Mouse (Mus musculus): ENCODE data around the gene Bod1l.

Gene Bod1l

GRCm38 (mm10) chr5:41844147-41844529, at the start of gene Bod1l:
TSS of gene Bod1l (minus strand) at chr5:41844315.
- ATAC-seq (ENCODE audit: insufficient number of reproducible peaks, low FRiP score, low TSS enrichment), result peak; percentile 97

DNA sequence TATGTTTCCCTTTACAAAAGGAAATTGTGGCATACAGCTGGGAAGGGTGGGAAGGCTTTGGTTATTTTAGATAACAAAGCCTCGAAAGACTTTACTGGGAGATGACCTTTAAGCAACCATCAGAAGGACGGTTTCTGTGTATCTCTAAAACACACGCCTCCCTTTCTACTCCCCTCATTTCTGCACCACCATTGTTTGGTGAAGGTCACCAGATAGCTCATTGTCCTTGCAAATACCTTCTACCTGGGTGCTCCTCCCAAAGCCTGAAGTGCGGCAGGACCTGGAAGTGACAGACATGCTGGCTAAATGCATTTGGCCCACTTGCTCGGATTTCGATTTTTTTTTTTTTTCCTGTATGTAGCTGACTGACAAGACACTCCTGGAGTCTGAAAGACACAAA, 49.2 kb upstream of the Bod1l start:
- no peak for ATAC-seq (ENCODE audit: insufficient number of reproducible peaks, low FRiP score, low TSS enrichment)

DNA sequence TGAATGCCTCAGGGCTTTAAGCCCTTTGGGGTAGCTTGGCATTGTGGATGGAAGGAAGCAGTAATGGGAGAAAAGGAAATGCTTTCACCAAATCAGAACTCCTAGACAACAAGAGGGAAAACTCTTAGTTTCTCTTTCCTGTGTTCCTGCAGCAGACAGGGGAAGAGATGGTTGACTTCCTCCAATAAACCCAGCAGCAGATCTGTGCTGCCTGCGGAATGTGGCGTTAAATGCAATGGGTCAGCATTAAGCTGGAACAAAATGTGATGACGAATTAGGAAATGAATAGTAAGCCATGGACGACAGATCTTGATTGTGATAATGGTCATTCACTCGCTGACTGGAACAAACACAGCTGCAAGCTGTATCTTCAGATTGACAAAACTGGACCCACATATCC, 46.8 kb upstream of the Bod1l start:
- ATAC-seq (ENCODE audit: insufficient number of reproducible peaks, low FRiP score, low TSS enrichment), result no peak

DNA sequence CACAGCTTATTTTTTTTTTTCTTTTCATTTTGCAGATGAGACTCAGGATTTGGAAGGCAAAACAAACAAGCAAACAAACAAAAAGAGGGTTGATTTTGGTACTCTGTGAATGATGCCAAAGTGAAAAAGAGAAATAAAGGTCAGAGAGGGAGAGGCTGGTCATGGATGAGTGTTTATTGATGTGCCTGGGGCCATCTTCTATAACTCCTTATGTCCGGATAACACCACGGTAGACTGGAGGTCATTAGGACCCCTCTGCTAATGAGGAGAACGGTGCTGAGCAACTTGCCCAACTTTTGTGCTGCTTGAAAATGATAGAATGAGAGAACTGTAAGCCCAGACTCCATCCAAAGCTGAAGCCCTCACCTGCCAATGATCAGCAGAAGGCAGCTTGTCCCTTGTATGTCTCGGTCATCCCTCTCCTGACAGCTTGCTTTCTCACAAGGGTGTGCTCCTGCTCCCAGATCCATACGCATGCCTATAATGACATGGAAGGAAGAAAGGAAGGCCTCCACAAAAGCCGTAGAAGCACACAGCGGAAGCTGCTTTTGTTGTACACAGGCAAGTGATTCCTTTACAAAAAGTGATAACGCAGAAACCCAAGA, 45.2 kb upstream of the Bod1l start:
- ATAC-seq (ENCODE audit: insufficient number of reproducible peaks, low FRiP score, low TSS enrichment), result peak; percentile 39; the same call in 1 of the 2 replicates

- ATAC-seq (ENCODE audit: insufficient number of reproducible peaks, low FRiP score, low TSS enrichment), result peak; percentile 76
These were observed 44.7 kb upstream of the Bod1l start for GRCm38 (mm10) chr5:41888834-41889233.

- peak; percentile 47; the same call in 1 of the 2 replicates for ATAC-seq (ENCODE audit: insufficient number of reproducible peaks, low FRiP score, low TSS enrichment)
These were observed 43.6 kb upstream of the Bod1l start for GRCm38 (mm10) chr5:41887738-41888137.

DNA sequence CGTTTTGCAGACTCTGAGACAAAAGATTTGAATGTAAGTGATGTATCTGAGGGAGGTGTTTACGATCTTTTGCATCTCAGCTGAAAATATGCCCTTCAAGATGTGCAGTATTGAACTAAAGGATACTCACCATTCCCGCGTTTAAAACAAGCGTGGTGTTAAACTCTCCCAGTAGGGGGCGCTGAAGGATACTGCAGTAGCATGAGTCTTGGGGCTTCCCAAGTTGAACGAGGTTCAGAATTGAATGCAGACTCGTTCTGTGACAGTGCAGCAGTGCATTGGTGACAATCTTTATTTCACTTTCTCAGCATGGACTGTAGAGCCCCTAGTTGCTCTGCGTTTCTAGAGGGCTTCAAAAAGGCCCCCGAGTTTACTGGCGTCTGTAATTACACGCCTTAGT, 40.4 kb upstream of the Bod1l start:
- peak; percentile 56; the same call in 1 of the 2 replicates for ATAC-seq (ENCODE audit: insufficient number of reproducible peaks, low FRiP score, low TSS enrichment)

DNA sequence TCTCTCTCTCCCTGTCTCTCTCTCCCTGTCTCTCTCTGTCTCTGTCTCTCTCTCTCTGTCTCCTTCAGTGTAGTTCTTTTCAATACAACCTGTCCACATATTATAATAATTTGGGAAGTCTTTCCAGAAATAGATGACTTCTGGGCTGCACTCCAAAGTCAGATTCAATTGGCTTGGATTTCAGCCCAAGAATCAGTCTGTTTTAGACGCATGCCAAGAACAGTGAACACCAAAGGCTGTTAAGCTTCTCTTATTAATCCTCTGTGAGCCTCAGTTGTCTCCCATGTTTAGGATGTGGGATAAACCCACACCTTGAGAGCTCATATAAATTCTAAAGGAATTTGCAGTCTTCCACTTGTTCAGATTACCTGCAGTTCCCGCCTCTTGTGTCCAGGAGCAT, 27.0 kb upstream of the Bod1l start:
- ATAC-seq (ENCODE audit: insufficient number of reproducible peaks, low FRiP score, low TSS enrichment), result peak; percentile 85

DNA sequence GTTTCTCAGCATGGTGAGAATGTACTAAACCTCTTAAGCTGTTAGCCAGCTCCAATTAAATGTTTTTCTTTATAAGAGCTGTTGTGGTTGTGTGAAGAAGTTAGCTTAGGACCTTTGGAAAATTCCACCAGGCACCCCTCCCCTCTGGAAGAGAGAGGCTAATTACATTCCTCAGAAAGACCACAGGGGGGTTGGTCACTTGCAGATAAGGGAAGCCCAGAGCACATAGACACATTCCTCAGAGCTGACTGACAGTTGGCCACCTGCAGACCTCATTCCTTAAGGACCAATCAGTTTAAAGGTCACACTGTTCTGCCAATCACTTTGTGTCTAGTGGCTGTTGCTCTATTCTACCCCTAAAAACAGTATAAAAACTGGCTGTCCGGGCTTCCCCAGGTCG, 11.7 kb upstream of the Bod1l start:
- no peak for ATAC-seq (ENCODE audit: insufficient number of reproducible peaks, low FRiP score, low TSS enrichment)

- ATAC-seq (ENCODE audit: insufficient number of reproducible peaks, low FRiP score, low TSS enrichment), result no peak
These were observed 1.4 kb upstream of the Bod1l start for GRCm38 (mm10) chr5:41845558-41845937.

- peak; percentile 33; the same call in 1 of the 2 replicates for ATAC-seq (ENCODE audit: insufficient number of reproducible peaks, low FRiP score, low TSS enrichment)
These were observed 874 bp upstream of the Bod1l start for GRCm38 (mm10) chr5:41844820-41845557.

DNA sequence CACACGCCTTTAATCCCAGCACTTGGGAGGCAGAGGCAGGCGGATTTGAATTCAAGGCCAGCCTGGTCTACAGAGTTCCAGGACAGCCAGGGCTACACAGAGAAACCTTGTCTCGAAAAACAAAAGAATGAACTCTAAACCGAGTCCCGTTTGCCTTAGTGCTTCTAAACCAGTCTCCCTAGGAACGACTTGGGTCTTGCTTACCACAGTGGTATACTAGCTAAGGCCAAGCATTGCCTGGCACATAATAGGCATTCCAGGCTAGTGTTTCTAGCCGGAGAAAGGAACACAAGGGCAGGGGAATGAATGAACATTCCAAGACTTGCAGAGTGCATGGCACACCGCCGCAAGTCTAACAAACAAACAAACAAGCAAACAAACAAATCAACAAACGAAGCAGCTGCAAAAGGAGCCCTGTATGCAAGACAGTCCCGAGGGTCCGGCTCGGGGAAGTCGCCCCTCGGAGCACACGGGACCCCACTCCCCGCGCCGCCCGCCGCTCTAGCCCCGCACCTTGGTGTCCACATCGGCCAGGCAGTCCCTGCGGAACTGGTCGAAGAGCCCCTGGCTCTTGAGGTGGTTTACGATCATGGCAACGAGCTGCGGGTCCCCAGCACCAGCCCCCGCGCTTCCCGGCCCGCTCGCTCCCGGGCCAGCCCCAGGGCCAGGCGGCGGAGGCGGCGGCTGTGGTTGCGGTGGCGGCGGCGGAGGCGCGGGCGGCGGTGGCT, 532 bp downstream of the Bod1l start:
- peak; percentile 43 for ATAC-seq (ENCODE audit: insufficient number of reproducible peaks, low FRiP score, low TSS enrichment)

DNA sequence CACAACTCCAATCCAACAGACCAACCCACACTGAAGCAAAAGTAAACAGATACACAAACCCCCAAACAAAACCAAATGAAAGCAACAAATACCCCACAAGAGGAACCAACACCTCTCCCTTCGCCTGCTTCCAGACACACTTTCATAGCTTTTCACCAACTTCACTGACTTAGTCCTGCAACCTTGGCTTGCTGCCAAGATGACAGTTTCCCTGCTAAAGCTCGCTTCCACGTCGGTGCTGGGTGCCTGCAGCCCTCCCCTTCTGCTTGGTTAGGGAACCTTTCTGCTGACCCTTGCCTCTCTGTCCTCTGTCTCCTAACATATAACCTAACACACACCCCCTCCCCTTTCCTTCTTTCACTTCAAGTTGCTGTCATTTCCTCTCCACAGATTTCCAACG, 1.4 kb downstream of the Bod1l start:
- no peak for ATAC-seq (ENCODE audit: insufficient number of reproducible peaks, low FRiP score, low TSS enrichment)

DNA sequence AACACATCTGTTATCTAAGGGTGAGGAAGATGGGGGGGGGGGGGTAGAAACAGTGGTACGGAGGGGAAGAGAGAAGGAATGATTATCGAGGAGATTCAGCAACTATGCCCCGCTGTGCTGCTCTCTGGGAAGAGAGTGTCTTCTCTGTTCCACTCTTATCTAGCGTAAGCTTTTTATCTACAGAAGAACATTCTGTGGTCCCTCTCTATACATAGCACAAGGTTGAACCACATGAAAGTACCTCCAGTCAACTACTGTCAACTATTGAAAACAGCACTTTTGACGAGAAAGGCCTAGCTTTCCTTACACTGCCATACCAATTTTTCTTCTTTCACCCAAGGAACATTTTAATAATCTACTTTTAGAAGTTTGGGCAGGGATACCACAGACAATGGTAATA, 2.4 kb downstream of the Bod1l start:
- ATAC-seq (ENCODE audit: insufficient number of reproducible peaks, low FRiP score, low TSS enrichment), result no peak

GRCm38 (mm10) chr5:41830100-41830499, 14.0 kb downstream of the Bod1l start:
- no peak for ATAC-seq (ENCODE audit: insufficient number of reproducible peaks, low FRiP score, low TSS enrichment)

- no peak for ATAC-seq (ENCODE audit: insufficient number of reproducible peaks, low FRiP score, low TSS enrichment)
These were observed 23.0 kb downstream of the Bod1l start for GRCm38 (mm10) chr5:41821158-41821557.

DNA sequence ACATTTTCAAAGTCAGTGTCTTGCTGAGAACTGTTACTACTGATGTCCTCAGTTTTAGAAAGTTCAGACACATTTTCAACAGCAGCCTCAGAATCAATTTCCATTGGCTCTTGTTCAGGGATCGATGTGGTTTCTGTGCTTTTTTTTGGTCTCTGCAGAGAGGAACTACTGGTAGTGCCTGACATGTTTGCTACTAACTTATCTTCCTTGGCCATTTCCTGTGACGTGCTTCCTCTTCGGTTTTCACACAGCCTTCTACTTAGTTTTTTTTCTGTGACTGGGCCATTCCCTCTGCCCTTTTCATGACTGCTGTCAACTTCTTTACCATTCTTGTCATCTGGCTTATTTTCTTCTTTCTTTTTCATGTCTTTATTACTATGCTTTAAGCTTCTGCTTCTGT, 23.6 kb downstream of the Bod1l start:
- ATAC-seq (ENCODE audit: insufficient number of reproducible peaks, low FRiP score, low TSS enrichment), result no peak

GRCm38 (mm10) chr5:41812516-41812915, 31.6 kb downstream of the Bod1l start:
- ATAC-seq (ENCODE audit: insufficient number of reproducible peaks, low FRiP score, low TSS enrichment), result no peak

DNA sequence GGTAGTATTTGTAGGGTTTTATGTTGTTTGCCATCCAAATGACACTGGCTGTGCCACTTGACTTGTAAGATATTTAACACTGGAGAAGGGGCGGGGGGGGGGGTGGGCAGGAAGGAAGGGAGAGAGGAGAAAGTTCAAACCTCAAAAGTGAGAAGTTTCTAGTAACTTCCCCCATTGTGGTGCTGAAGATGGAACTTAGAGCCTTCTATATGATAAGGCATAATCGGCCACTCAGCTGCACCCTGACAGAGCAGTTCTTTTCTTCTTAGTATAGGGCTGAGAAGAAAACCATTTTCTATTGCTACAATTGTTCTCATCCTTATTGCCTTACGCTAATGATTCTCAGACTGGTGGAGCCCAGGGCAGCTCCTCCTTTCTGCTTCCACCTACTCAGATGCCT, 32.8 kb downstream of the Bod1l start:
- ATAC-seq (ENCODE audit: insufficient number of reproducible peaks, low FRiP score, low TSS enrichment), result no peak

DNA sequence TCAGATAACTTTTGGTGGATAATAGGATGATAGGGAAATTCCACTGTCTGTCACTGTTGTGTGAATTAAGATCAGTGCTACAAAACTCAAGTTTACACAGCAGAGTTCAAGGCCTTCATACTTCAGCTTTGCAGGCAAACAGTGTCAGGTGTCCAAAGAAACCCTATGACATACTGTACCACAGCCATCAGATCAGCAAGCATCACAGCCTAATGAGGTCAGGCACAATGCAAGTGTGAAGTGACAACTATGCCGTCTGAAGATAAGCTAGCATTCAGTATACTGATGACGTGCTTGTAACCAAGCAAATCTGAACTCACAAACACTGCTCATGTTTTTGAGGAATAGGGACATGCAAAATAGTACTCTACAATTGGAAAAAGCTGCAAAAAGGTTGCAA, 36.7 kb downstream of the Bod1l start:
- no peak for ATAC-seq (ENCODE audit: insufficient number of reproducible peaks, low FRiP score, low TSS enrichment)

GRCm38 (mm10) chr5:41806176-41806575, 37.9 kb downstream of the Bod1l start:
- no peak for ATAC-seq (ENCODE audit: insufficient number of reproducible peaks, low FRiP score, low TSS enrichment)
